In genomic region chr12:112214441-112214857, GRCm38 (mm10) we compare ENCODE assay signal across 13 mouse cellular contexts.
DNase-seq lines count a peak whose midpoint lies in the region; ATAC-seq and TF ChIP-seq lines count a peak whose summit lies in the region.
"Had no signal": no experiment of that assay in that cellular context is flagged by ENCODE, and none has a peak within 500 bp of the region (broad histone marks: within the 10 kb centered on the region; RNA-seq: fewer than 3 reads in every experiment).

No protein-coding gene starts in this region.

- H3K27ac ChIP-seq in forebrain, embryonic 11.5 days (ENCODE audit: low read depth, low read length): peak overlapping the region; percentile 65
- H3K27ac ChIP-seq in forebrain, postnatal 0 days (ENCODE audit: low read depth, low read length): no peak overlapping the region
- H3K27ac ChIP-seq in midbrain, embryonic 10.5 days (replicated peaks): peak overlapping the region; percentile 59
- H3K27ac ChIP-seq in liver, embryonic 11.5 days (ENCODE audit: low read depth, low read length): no peak overlapping the region
- H3K27ac ChIP-seq: macrophage had no signal

- no peaks in the 10 kb centered on the region for H3K36me3 ChIP-seq in forebrain, embryonic 11.5 days (ENCODE audit: control insufficient read depth, insufficient read depth, low read length)
- H3K36me3 ChIP-seq in forebrain, postnatal 0 days (ENCODE audit: insufficient read depth): no peaks in the 10 kb centered on the region
- no peaks in the 10 kb centered on the region for H3K36me3 ChIP-seq in midbrain, embryonic 10.5 days
- H3K36me3 ChIP-seq in liver, embryonic 11.5 days (ENCODE audit: control insufficient read depth, insufficient read depth, low read length): no peaks in the 10 kb centered on the region

- no peaks in the 10 kb centered on the region for H3K9me3 ChIP-seq in forebrain, embryonic 11.5 days (ENCODE audit: control insufficient read depth, low read length)
- no peaks in the 10 kb centered on the region for H3K9me3 ChIP-seq in forebrain, postnatal 0 days (ENCODE audit: low read length)
- no peaks in the 10 kb centered on the region for H3K9me3 ChIP-seq in midbrain, embryonic 10.5 days (replicated peaks)
- H3K9me3 ChIP-seq in liver, embryonic 11.5 days (ENCODE audit: control insufficient read depth, low read length): no peaks in the 10 kb centered on the region

- WGBS in forebrain, embryonic 11.5 days: 12% methylated on average over 13 of the region's 13 CpGs
- WGBS in forebrain, postnatal 0 days: 15% methylated on average over 13 of the region's 13 CpGs
- WGBS in midbrain, embryonic 10.5 days: 28% methylated on average over 13 of the region's 13 CpGs
- WGBS in liver, embryonic 11.5 days: 45% methylated on average over 13 of the region's 13 CpGs

- DNase-seq in forebrain, embryonic 11.5 days (ENCODE audit: low spot score): peak; percentile 85
- no peak for DNase-seq in forebrain, postnatal 0 days
- peak; percentile 12 for DNase-seq in ovary, postnatal 36 days (ENCODE audit: low spot score)
- no peak for DNase-seq in ovary, postnatal 10 days (ENCODE audit: low spot score)
- DNase-seq in midbrain, embryonic 10.5 days (ENCODE audit: low spot score): peak; percentile 23
- no peak for DNase-seq in frontal cortex, postnatal 14 days (ENCODE audit: low spot score in 2 of 2)
- no peak for DNase-seq in right cerebral cortex, postnatal 25 days
- no peak for DNase-seq in liver, embryonic 11.5 days (ENCODE audit: low spot score)
- DNase-seq: cerebellum, adult 9-11 months; heart, adult 11 months; spleen, adult 18-20 months; thymus, postnatal 14 days had no signal

- no peaks in the 10 kb centered on the region for H3K27me3 ChIP-seq in forebrain, embryonic 11.5 days (ENCODE audit: control insufficient read depth, insufficient read depth, low read length)
- no peaks in the 10 kb centered on the region for H3K27me3 ChIP-seq in forebrain, postnatal 0 days (ENCODE audit: insufficient read depth, low read length)
- H3K27me3 ChIP-seq in midbrain, embryonic 10.5 days (ENCODE audit: low read depth, poor library complexity, severe bottlenecking): peaks cover 88% of the 10 kb centered on the region
- H3K27me3 ChIP-seq in liver, embryonic 11.5 days (replicated peaks; ENCODE audit: control insufficient read depth, insufficient read depth, low read length): 0 out of 2 replicates have a peak, but pooled peaks cover 6% of the 10 kb centered on the region

- no peak overlapping the region for H3K9ac ChIP-seq in forebrain, embryonic 11.5 days (ENCODE audit: low read length)
- H3K9ac ChIP-seq in forebrain, postnatal 0 days: no peak overlapping the region
- H3K9ac ChIP-seq in liver, embryonic 11.5 days (ENCODE audit: low read depth, low read length): no peak overlapping the region

- no peak overlapping the region for H3K4me3 ChIP-seq in forebrain, embryonic 11.5 days (ENCODE audit: low read depth, low read length)
- no peak overlapping the region for H3K4me3 ChIP-seq in forebrain, postnatal 0 days (ENCODE audit: low read depth, low read length)
- H3K4me3 ChIP-seq in midbrain, embryonic 10.5 days: no peak overlapping the region
- H3K4me3 ChIP-seq in liver, embryonic 11.5 days (ENCODE audit: low read depth, low read length): no peak overlapping the region

- H3K4me1 ChIP-seq in forebrain, embryonic 11.5 days (replicated peaks; ENCODE audit: control insufficient read depth, insufficient read depth, low read length): peaks cover 24% of the 10 kb centered on the region
- peaks cover 18% of the 10 kb centered on the region for H3K4me1 ChIP-seq in forebrain, postnatal 0 days (ENCODE audit: insufficient read depth)
- H3K4me1 ChIP-seq in midbrain, embryonic 10.5 days: peaks cover 58% of the 10 kb centered on the region
- H3K4me1 ChIP-seq in liver, embryonic 11.5 days (replicated peaks; ENCODE audit: control insufficient read depth, insufficient read depth, low read length): no peaks in the 10 kb centered on the region

- peak; percentile 69 for ATAC-seq in forebrain, embryonic 11.5 days (replicated peaks; ENCODE audit: low FRiP score)
- no peak for ATAC-seq in forebrain, postnatal 0 days
- no peak for ATAC-seq in liver, embryonic 11.5 days (replicated peaks; ENCODE audit: low FRiP score)

- TF ChIP-seq CTCF in forebrain, postnatal 0 days (IDR thresholded peaks at IDR 0.05; ENCODE audit: low read depth): no peak

- no peak overlapping the region for H3K4me2 ChIP-seq in forebrain, embryonic 11.5 days (ENCODE audit: low read depth, low read length, severe bottlenecking)
- H3K4me2 ChIP-seq in forebrain, postnatal 0 days (ENCODE audit: low read depth): no peak overlapping the region
- no peak overlapping the region for H3K4me2 ChIP-seq in liver, embryonic 11.5 days

Comparison
In these comparisons a context has a peak if more than half of its experiments do, and no peak if none do; other contexts are left out.
1. DNase-seq: peak in forebrain, embryonic 11.5 days (single experiment), ovary, postnatal 36 days (single experiment) and midbrain, embryonic 10.5 days (single experiment); none in forebrain, postnatal 0 days (single experiment), ovary, postnatal 10 days (single experiment), frontal cortex, postnatal 14 days (0 of 2), right cerebral cortex, postnatal 25 days (single experiment) and liver, embryonic 11.5 days (single experiment).
2. H3K27ac ChIP-seq: peak in forebrain, embryonic 11.5 days (single experiment) and midbrain, embryonic 10.5 days (single experiment); none in forebrain, postnatal 0 days (single experiment) and liver, embryonic 11.5 days (single experiment).